Mouse (Mus musculus) lung, adult 18-20 months (tissue): ENCODE measurements at regions not wholly inside any gene's neighbourhood (a gene's known extent, or its start where the extent isn't known, plus 50 kb on each side); places are given as distances from the start of the nearest gene placed in this dataset.
A peak's percentile ranks its signal among the peaks of the same experiment; 100 is the strongest.
"Not testable (repeated sequence)": the region's sequence is repeated elsewhere in the genome, so short reads cannot be mapped to it uniquely, and the experiment has no call there.

Experiments used
- DNase-seq, 2 experiments: peaks; one replicate each; pipeline ENCODE4 v3.0.0; 2022; ENCODE audit warnings: mixed read lengths in 2 of 2

GRCm38 (mm10) chr9:25655767-25656513 is 174.6 kb downstream of the Eepd1 start:
- peak; percentile 3 to 17 for DNase-seq

GRCm38 (mm10) chr9:25656534-25656933 is 175.2 kb downstream of the Eepd1 start:
- DNase-seq = no peak

GRCm38 (mm10) chr9:25683635-25684333 is 202.4 kb downstream of the Eepd1 start:
- no peak for DNase-seq

- DNase-seq = peak; percentile 1 to 3
Measured at GRCm38 (mm10) chr9:25693632-25694031, 212.3 kb downstream of the Eepd1 start.

GRCm38 (mm10) chr9:25695018-25695417 is 213.7 kb downstream of the Eepd1 start:
- no peak for DNase-seq

- DNase-seq = no peak
Measured at GRCm38 (mm10) chr9:25713636-25714035, 232.3 kb downstream of the Eepd1 start.

DNA sequence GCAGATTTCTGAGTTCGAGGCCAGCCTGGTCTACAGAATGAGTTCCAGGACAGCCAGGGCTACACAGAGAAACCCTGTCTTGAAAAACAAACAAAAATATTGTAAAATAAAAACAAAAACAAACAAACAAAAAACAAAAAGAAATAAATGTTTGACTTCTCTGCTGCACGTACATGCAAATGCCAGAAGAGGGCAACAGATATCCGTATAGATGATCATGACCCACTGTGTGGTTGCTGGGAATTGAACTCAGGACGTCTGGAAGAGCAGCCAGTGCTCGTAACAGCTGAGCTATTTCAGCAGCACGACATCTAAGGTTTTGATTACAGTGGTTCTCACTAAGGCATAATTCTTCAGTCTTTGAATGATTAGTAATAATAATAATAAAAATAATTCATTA is 262.8 kb downstream of the Eepd1 start:
- DNase-seq = no peak

DNA sequence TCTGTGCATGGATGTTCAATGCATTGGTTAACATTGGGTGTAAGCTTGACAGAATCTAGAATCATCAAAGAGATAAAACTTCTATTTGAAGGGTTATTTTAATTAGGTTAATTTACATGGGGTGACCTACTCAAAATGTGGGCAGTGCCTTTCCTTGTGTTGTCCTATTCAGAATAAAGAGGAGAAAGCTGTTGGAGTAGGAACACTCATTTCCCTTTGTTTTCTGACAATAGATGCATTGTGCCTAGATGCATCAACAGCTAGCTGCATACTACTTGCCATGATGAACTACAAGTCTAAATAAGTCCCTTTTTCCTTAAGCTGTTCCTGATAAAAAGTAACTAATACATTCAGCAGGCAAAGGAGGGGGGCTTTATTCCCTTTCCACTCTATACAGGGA is 269.8 kb downstream of the Eepd1 start:
- DNase-seq = no peak

DNA sequence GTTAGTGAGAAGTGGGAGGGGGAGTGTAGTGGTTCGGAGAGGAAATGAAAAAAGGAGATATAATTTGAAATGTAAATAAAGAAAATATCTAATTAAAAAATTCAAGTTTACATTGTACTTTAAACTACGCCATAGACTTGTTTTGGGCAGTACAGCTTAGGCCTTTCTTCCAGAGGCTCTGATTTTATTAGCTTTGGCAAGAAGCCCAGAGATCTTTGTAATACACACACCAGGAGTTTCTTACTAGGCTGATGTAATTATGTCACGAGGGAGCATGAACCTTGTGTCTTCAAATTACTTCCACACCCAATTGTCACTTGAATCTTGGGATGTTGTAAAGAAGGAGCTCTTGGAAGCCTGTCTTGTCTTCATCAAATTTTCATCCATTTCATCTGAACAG is 292.6 kb downstream of the Eepd1 start:
- DNase-seq = no peak

DNA sequence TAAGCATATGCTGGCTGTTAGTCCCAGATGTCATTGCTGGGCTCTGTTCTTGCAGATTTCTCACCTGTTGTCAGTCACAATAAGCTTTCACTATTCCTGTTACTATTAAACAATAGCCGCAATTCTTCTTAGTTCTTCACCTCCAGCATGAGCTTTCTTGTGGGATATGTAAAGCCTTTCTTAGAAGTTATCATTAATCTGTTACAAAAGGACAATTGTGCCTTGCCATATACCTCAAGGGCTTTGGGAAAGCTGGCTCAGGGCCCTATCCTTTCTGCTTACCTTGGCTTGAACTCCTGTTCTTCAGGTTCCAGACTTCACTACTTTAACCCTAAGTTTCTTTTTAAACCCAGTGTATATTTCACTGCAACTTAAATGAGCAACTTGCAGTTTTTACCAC is 301.3 kb downstream of the Eepd1 start:
- no peak for DNase-seq

DNA sequence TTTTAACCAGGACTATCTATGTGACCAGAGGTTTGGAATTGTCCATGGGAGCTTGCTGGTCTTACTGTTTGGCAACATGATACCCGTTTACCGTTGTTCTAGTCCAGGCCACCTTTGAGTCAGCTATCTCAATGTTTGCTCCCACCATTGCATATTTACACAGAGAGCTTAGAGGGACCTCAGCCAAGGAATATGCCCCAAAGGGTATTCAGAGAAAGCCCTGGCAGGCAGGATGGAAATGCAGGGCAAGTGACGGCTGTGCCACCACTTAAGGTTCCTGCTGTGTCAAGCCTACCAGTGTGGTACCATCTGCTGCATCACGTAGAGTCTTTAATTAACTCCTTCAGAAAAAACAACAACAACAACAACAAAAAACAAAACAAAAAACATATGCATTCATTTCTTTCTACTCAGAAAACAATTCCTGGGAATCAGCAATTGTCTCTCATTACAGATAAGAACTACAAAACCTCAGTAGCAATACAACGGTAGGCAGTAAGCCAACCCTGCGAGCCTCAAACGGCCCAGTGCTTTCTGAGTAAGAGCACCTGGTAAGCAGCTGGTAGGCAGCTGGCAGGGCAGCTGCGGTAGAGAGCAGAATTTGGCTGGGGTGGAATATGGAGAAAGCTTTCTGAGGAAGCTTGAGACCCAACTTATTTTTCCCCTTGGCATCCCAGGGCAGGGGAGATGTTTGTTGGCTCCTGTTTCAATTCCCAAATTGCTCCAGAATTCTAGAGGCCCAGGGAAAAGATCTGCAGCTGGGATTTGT is 314.0 kb downstream of the Eepd1 start:
- DNase-seq = no peak

DNA sequence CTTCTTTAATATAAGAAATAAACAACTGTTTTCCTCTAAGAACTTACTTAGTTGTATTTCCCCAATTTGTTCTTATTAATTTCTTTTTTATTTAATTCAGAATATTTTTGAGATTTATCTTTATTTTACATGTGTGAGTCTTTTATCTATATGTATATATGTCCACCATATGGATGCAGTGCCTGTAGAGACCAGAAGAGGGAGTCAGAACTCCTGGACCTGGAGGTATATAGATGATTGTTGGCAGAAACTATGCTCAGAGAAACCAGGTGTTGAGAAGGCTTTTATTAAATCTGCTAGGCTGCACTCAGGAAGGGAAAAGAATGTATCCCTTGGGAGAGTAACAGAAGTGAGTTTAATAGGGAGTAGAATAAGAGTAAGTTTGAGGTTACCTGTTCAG is 328.2 kb downstream of the Eepd1 start:
- DNase-seq = no peak

- no peak for DNase-seq
Measured at GRCm38 (mm10) chr9:25833295-25833694, 351.9 kb downstream of the Eepd1 start.

- not testable (repeated sequence) for DNase-seq
Measured at GRCm38 (mm10) chr9:25849914-25850313, 368.6 kb downstream of the Eepd1 start.

GRCm38 (mm10) chr9:25850608-25851007 is 369.3 kb downstream of the Eepd1 start:
- DNase-seq = not testable (repeated sequence)

GRCm38 (mm10) chr9:25854545-25854944 is 373.2 kb downstream of the Eepd1 start:
- DNase-seq = no peak

- DNase-seq = no peak
Measured at GRCm38 (mm10) chr9:25870260-25870659, 388.9 kb downstream of the Eepd1 start.

DNA sequence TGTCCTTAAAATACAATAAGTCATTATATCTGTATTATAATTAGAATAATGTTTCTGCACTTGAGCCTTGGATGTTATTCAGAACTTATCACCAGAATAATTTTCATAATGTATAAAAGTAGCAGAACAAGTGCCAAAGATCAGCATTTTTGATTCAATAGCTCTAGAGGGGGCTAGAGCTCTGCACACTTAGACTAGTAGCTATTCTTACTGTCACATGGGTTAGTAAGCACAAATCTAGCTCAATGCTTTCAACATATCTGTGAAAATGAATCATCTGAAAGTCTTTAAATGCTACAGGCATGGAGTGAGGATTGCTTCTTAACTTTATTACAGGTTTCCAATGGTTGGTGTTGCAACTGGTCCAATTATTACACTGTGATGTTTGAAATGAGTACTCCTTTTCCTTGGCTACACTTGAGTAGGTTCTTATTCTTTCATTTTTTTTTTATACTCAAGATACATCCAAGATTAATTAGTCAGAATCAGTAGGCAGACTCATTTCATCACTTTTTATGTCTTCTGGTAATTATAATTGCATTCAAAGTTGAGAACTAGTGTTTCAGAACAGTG is 415.1 kb downstream of the Eepd1 start:
- DNase-seq = no peak
